Mouse (Mus musculus): ENCODE measurements around the gene Nin.

DNA sequence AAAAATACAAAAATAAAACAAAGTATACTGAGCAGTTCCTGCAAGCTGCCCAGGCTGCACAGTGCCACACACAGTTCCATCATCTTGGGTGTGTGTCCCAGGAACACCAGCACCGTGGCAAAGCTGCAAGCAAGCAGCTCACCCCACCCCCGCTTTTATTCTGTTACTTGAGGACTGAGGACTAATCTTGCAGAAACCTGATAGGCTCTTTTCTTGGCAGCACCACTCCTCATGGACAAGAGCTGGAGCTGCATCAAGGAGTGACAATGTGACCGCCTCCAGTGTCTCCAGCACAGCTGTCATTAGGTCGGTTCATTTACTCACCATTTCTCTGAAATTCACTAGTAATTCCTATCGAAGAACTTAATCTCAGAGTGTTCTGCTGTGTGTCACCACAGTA lies 145.4 kb downstream of the Nin start:
- TF ChIP-seq CTCF (IDR thresholded peaks at IDR 0.05) (no peak), POLR2A (IDR thresholded peaks at IDR 0.05; ENCODE audit: insufficient read depth, low read depth, low read length) (no peak), EP300 (IDR thresholded peaks at IDR 0.05; ENCODE audit: insufficient read depth, low read depth, low read length) (no peak)

All from heart, adult 2 months (tissue).